Mouse (Mus musculus) forebrain, embryonic 13.5 days (tissue): ENCODE measurements around the gene Cmya5. TPM values are rescaled to one million over a fixed set of nuclear protein-coding genes. Genes with fewer than 3 reads are reported as not detected.
"Not testable (repeated sequence)": the region's sequence is repeated elsewhere in the genome, so short reads cannot be mapped to it uniquely, and the experiment has no call there.

ENCODE experiments used
- ATAC-seq: fragments of 200-750 bp; cut with Nextera tagmentation; 2 replicates; pipeline ENCODE4 v1.8.0; 2017
- H3K27ac ChIP-seq: fragments of 300-500 bp; sonication (generic); 2 replicates; pipeline ENCODE4 v1.5.1; 2015; ENCODE audit warnings: inconsistent platforms, mild to moderate bottlenecking, moderate library complexity
- H3K27me3 ChIP-seq: fragments of 300-500 bp; sonication (generic); 2 replicates; pipeline ENCODE4 v1.6.1; 2015; ENCODE audit warnings: mild to moderate bottlenecking, inconsistent platforms
- H3K36me3 ChIP-seq: fragments of 300-500 bp; sonication (generic); 2 replicates; pipeline ENCODE4 v1.6.1; 2015; ENCODE audit warnings: mild to moderate bottlenecking, inconsistent platforms; ENCODE audit not compliant: poor library complexity, severe bottlenecking
- H3K4me1 ChIP-seq: fragments of 300-500 bp; sonication (generic); 2 replicates; pipeline ENCODE4 v1.6.1; 2015; ENCODE audit warnings: inconsistent platforms
- H3K4me2 ChIP-seq: fragments of 300-500 bp; sonication (generic); 2 replicates; pipeline ENCODE4 v1.6.1; 2015; ENCODE audit warnings: inconsistent platforms, mild to moderate bottlenecking, moderate library complexity
- H3K4me3 ChIP-seq: fragments of 300-500 bp; sonication (generic); 2 replicates; pipeline ENCODE4 v1.5.1; 2015; ENCODE audit warnings: mild to moderate bottlenecking, inconsistent platforms
- H3K9ac ChIP-seq: fragments of 300-500 bp; sonication (generic); 2 replicates; pipeline ENCODE4 v1.6.1; 2015; ENCODE audit warnings: mild to moderate bottlenecking, inconsistent platforms
- H3K9me3 ChIP-seq: fragments of 300-500 bp; sonication (generic); replicated peaks from 2 replicates; pipeline ENCODE4 v1.6.1; 2016; ENCODE audit warnings: inconsistent platforms
- WGBS: fragments of 180-500 bp; shearing (Covaris S2); methylation state at CpG from one replicate; pipeline ENCODE4 v1.1.7; 2015; 5-methylcytosine and 5-hydroxymethylcytosine counted together
- polyA plus RNA-seq: library from polyadenylated mRNA; unstranded; fragments of >200 nt; fragmentation: Nextera tagmentation; extraction: Ambion mirVana; gene quantifications from 2 replicates; pipeline ENCODE4 v1.2.1, GENCODE M21; 2015

The Cmya5 gene
- polyA plus RNA-seq: 0.04 and 0.06 TPM in 2 replicates

DNA sequence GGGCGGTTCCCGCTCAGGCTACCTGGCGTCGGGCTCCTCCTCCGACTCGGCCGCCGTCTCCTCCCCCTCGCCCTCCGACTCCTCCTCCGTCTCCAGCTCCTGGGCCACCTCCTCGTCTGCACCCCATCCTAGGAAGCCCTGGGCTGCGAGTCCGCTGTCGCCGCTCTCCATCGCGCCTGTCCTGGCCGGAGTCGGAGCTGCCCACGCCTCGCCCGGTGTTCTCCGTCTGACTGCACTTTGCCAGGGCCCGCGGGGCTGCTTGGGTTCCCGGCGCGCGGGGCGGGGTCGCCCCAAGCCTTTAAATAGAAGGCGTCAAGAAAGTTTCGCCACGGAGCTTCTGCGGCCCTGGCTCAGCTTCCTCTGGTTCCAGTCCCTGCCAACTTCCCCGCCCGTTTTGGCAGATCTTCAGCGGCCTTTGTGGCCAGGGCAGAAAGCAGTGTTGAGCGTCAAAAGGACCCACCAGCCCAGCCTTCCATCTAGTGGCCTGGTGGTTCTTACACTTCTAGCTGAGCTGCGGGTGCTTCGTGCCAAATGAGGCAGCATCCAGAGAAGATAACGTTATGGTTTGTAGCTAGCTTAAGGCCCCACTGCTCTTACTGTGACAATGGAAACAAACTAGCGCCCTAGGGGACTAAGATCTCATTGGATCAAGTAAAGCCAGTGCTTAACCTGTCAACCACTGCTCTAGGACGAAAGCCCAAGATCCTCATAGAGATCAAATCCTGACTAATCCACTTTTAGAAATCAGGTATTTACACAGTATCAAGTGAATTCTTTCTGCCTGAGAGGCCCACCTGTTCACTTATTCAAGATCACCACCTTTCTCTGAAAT lies at the start of gene Cmya5:
Cmya5 (minus strand) TSS at position 389 of the 832 bp plus-strand sequence.
- peak; percentile 87 for ATAC-seq
- Histone ChIP-seq H3K27me3 (no peaks in the 10 kb centered on the region), H3K4me1 (peaks cover 14% of the 10 kb centered on the region), H3K4me2 (peak within 1 kb of the TSS; percentile 93), H3K9me3 (no peaks in the 10 kb centered on the region), H3K9ac (peak within 1 kb of the TSS; percentile 72), H3K4me3 (peak within 1 kb of the TSS; percentile 46), H3K27ac (peak within 1 kb of the TSS; percentile 19), H3K36me3 (peaks cover 13% of the 10 kb centered on the region)
- WGBS: 2% methylated on average over 41 of the region's 45 CpGs

- H3K36me3 ChIP-seq: no peaks in the 10 kb centered on the region
- peaks cover 18% of the 10 kb centered on the region for H3K4me1 ChIP-seq
- WGBS: 62% methylated on average over 5 of the region's 5 CpGs
These were observed 48.1 kb upstream of the Cmya5 start for GRCm38 (mm10) chr13:93192646-93193026.

GRCm38 (mm10) chr13:93191831-93192645 lies 47.5 kb upstream of the Cmya5 start, which contains the start of gene Tent2:
Gene Tent2 (minus strand): TSS chr13:93192385.
- under 1% methylated on average over 71 of the region's 72 CpGs for WGBS
- Histone ChIP-seq H3K4me3 (peak within 1 kb of the TSS; percentile 99), H3K9me3 (no peaks in the 10 kb centered on the region), H3K36me3 (no peaks in the 10 kb centered on the region), H3K9ac (peak within 1 kb of the TSS; percentile 96), H3K4me1 (peaks cover 18% of the 10 kb centered on the region), H3K27me3 (no peaks in the 10 kb centered on the region), H3K27ac (peak within 1 kb of the TSS; percentile 88), H3K4me2 (peak within 1 kb of the TSS; percentile 69)
- ATAC-seq: peak; percentile 100

More at GRCm38 (mm10) chr13:93192646-93193026, 48.1 kb upstream of the Cmya5 start:
- Histone ChIP-seq H3K4me3 (peak overlapping the region; percentile 99), H3K27me3 (no peaks in the 10 kb centered on the region), H3K9ac (peak overlapping the region; percentile 96), H3K4me2 (peak overlapping the region; percentile 69), H3K27ac (peak overlapping the region; percentile 88), H3K9me3 (no peaks in the 10 kb centered on the region)
- no peak; the same call in 1 of the 2 replicates for ATAC-seq

DNA sequence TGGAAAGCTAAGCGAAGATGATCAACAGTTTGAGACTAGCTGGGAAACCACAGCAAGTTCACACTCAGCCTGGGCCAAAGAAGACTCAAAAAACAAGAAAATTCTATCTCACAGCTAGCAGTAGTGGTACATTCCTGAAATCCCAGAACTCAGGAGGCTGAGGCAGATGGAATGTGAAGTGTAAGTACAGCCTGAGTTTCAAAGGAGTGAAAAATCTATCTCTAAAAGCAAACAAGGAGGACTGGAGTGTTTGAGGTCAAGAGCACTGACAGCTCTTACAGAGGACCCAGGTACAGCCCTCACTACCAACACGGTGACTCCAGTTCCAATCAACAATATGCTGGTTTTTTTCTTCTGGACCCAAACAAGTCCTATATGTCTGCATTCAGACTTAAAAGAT lies 44.9 kb upstream of the Cmya5 start:
- ATAC-seq: no peak
- Histone ChIP-seq H3K27me3 (no peaks in the 10 kb centered on the region), H3K4me2 (no peak overlapping the region), H3K36me3 (0 out of 2 replicates have a peak, but pooled peaks cover 6% of the 10 kb centered on the region), H3K4me3 (no peak overlapping the region), H3K9ac (no peak overlapping the region), H3K27ac (no peak overlapping the region), H3K9me3 (no peaks in the 10 kb centered on the region), H3K4me1 (peaks cover 18% of the 10 kb centered on the region)
- 94% methylated on average over 2 of the region's 2 CpGs for WGBS

- H3K36me3 ChIP-seq: 0 out of 2 replicates have a peak, but pooled peaks cover 11% of the 10 kb centered on the region
- no peak for ATAC-seq
- H3K27ac ChIP-seq: no peak overlapping the region
- no peak overlapping the region for H3K4me2 ChIP-seq
- H3K9me3 ChIP-seq: no peaks in the 10 kb centered on the region
- H3K9ac ChIP-seq: no peak overlapping the region
- no peaks in the 10 kb centered on the region for H3K27me3 ChIP-seq
- no peak overlapping the region for H3K4me3 ChIP-seq
- WGBS: 95% methylated on average over 3 of the region's 3 CpGs
- peaks cover 18% of the 10 kb centered on the region for H3K4me1 ChIP-seq
These were observed 44.2 kb upstream of the Cmya5 start for GRCm38 (mm10) chr13:93188738-93189137.

- not testable (repeated sequence) for H3K27ac ChIP-seq, H3K9ac ChIP-seq, H3K9me3 ChIP-seq, H3K4me2 ChIP-seq, H3K27me3 ChIP-seq, H3K4me3 ChIP-seq, ATAC-seq
- 97% methylated on average over 5 of the region's 5 CpGs for WGBS
- Histone ChIP-seq H3K4me1 (peaks cover 18% of the 10 kb centered on the region), H3K36me3 (peaks cover 20% of the 10 kb centered on the region)
These were observed 43.3 kb upstream of the Cmya5 start for GRCm38 (mm10) chr13:93187792-93188191.

GRCm38 (mm10) chr13:93180351-93180750 lies 35.8 kb upstream of the Cmya5 start:
- ATAC-seq: no peak

DNA sequence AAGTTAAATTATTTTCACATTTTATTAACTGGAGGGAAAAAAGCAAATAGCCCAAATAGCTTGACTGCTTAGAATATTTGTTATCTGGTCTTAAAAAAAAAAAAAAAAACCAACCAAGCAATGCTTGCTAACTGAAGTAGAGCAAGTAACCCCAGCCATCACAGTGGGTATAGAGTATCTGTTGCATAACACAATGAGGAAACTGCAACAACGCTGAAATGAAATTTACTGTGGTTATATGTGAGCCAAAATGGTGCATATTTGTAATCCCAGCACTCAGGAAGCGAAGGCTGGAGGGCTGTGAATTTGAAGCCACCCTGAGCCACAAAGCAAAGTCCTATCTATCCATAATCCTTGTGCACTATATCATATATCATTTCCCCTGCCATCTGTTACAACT lies 35.0 kb upstream of the Cmya5 start:
- ATAC-seq: no peak
- Histone ChIP-seq H3K9ac (no peak overlapping the region), H3K4me3 (no peak overlapping the region), H3K9me3 (no peaks in the 10 kb centered on the region), H3K27ac (no peak overlapping the region), H3K4me2 (no peak overlapping the region), H3K4me1 (no peaks in the 10 kb centered on the region), H3K36me3 (peaks cover 39% of the 10 kb centered on the region), H3K27me3 (no peaks in the 10 kb centered on the region)
- WGBS: 94% methylated on average over 2 of the region's 2 CpGs

More at GRCm38 (mm10) chr13:93180351-93180750, 35.8 kb upstream of the Cmya5 start:
- no peak overlapping the region for H3K9ac ChIP-seq
- no peak overlapping the region for H3K4me2 ChIP-seq
- peaks cover 41% of the 10 kb centered on the region for H3K36me3 ChIP-seq
- no peak overlapping the region for H3K4me3 ChIP-seq
- 90% methylated on average over 1 of the region's 1 CpGs for WGBS
- H3K4me1 ChIP-seq: no peaks in the 10 kb centered on the region
- H3K27me3 ChIP-seq: no peaks in the 10 kb centered on the region
- H3K27ac ChIP-seq: no peak overlapping the region
- no peaks in the 10 kb centered on the region for H3K9me3 ChIP-seq

GRCm38 (mm10) chr13:93177571-93177970 lies 33.0 kb upstream of the Cmya5 start:
- Histone ChIP-seq H3K4me3 (no peak overlapping the region), H3K4me2 (no peak overlapping the region), H3K36me3 (peaks cover 33% of the 10 kb centered on the region), H3K9ac (no peak overlapping the region), H3K27me3 (no peaks in the 10 kb centered on the region), H3K9me3 (no peaks in the 10 kb centered on the region), H3K27ac (no peak overlapping the region), H3K4me1 (no peaks in the 10 kb centered on the region)
- ATAC-seq: no peak

DNA sequence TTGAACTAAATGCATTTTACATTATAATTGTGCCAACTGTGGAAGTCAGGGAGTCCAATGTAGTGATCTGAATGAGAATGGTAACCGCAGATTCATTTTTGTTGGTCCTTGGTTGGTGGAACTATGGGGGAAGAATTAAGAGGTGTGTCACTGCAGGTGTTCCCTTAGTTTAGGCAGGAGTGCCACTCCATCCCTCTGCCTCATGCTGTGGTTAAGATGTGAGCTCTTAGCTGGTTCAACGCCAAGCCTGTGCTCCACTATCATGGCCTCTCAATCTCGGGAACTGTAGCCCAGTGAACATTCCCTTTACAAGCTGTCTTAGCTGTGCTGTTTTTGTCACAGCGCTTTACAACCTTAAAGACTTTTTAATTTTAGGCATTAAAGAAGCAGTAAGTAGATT lies 18.8 kb upstream of the Cmya5 start:
- H3K9ac ChIP-seq: no peak overlapping the region
- H3K27me3 ChIP-seq: no peaks in the 10 kb centered on the region
- peaks cover 32% of the 10 kb centered on the region for H3K36me3 ChIP-seq
- H3K9me3 ChIP-seq: no peaks in the 10 kb centered on the region
- no peaks in the 10 kb centered on the region for H3K4me1 ChIP-seq
- ATAC-seq: no peak
- 95% methylated on average over 4 of the region's 4 CpGs for WGBS
- H3K4me3 ChIP-seq: no peak overlapping the region
- no peak overlapping the region for H3K27ac ChIP-seq
- no peak overlapping the region for H3K4me2 ChIP-seq

- Histone ChIP-seq H3K4me2 (no peak overlapping the region), H3K4me1 (no peaks in the 10 kb centered on the region), H3K9ac (no peak overlapping the region), H3K27ac (no peak overlapping the region), H3K27me3 (no peaks in the 10 kb centered on the region), H3K9me3 (no peaks in the 10 kb centered on the region), H3K36me3 (peaks cover 31% of the 10 kb centered on the region), H3K4me3 (no peak overlapping the region)
- ATAC-seq: no peak
These were observed 17.9 kb upstream of the Cmya5 start for GRCm38 (mm10) chr13:93162456-93162855.

DNA sequence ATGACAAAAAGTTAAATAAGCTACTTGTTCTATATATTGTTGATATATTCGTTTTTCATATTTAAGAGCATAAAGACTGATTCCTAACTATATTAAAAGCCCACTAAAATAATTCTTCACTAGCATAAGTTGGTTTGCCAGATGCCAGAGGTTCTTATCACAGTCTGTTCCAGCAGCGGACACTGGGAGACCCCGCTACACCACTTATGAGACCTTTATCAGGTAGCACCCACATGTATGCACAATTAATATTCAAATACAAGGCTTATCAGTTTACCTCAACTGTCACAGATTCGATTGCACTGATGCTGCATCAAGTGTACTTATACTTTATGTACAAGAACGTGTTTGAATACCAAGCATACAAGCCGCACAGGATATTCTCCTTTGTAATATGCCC lies 13.7 kb upstream of the Cmya5 start:
- WGBS: 98% methylated on average over 6 of the region's 6 CpGs
- no peak for ATAC-seq
- Histone ChIP-seq H3K27ac (no peak overlapping the region), H3K4me3 (no peak overlapping the region), H3K4me2 (no peak overlapping the region), H3K27me3 (no peaks in the 10 kb centered on the region), H3K4me1 (no peaks in the 10 kb centered on the region), H3K36me3 (peaks cover 28% of the 10 kb centered on the region), H3K9me3 (no peaks in the 10 kb centered on the region), H3K9ac (no peak overlapping the region)
